Mouse (Mus musculus) heart, postnatal 36 days (tissue): ENCODE data around the gene Npy2r. TPM values are rescaled to one million over a fixed set of nuclear protein-coding genes. Genes with fewer than 3 reads are reported as not detected.

Experiments used
- DNase-seq, 2 experiments: peaks; one replicate each; pipeline ENCODE4 v3.0.0; 2021 to 2022
- intact Hi-C: fragments of 180-260 bp; cut with DNase I; formaldehyde crosslinking; loops from one replicate; pipeline ENCODE4 v1.15.1; 2025
- total RNA-seq, 2 experiments: library from RNA; stranded (reverse); gene quantifications; 2 replicates each; pipeline ENCODE4 v1.2.3; 2021

The Npy2r gene
- not detected for total RNA-seq

- intact Hi-C loops = no loop called here
- no peak for DNase-seq
Observed at GRCm38 (mm10) chr3:82547908-82548721, at the start of gene Npy2r. Gene Npy2r (minus strand): TSS chr3:82548084.

GRCm38 (mm10) chr3:82557786-82558185 lies 9.9 kb upstream of the Npy2r start:
- intact Hi-C loops = no loop called here

GRCm38 (mm10) chr3:82556311-82556828 lies 8.5 kb upstream of the Npy2r start:
- intact Hi-C loops = no loop called here
- no peak for DNase-seq

More at GRCm38 (mm10) chr3:82557786-82558185, 9.9 kb upstream of the Npy2r start:
- no peak for DNase-seq

GRCm38 (mm10) chr3:82549932-82550331 lies 2.0 kb upstream of the Npy2r start:
- intact Hi-C loops = no loop called here

GRCm38 (mm10) chr3:82548753-82549152 lies 869 bp upstream of the Npy2r start:
- no peak for DNase-seq
- intact Hi-C loops = no loop called here

More at GRCm38 (mm10) chr3:82549932-82550331, 2.0 kb upstream of the Npy2r start:
- no peak for DNase-seq

- intact Hi-C loops = no loop called here
- DNase-seq = no peak
Observed at GRCm38 (mm10) chr3:82541449-82541848, 6.4 kb downstream of the Npy2r start.

GRCm38 (mm10) chr3:82539951-82540350 lies 7.9 kb downstream of the Npy2r start:
- intact Hi-C loops = no loop called here
- DNase-seq = no peak

GRCm38 (mm10) chr3:82524792-82525191 lies 23.1 kb downstream of the Npy2r start:
- no peak for DNase-seq
- intact Hi-C loops = no loop called here

GRCm38 (mm10) chr3:82498006-82498405 lies 49.9 kb downstream of the Npy2r start:
- intact Hi-C loops = no loop called here
- no peak for DNase-seq

Other genes with a start within 250 kb of the Npy2r start
- 1 to 10 TPM; 1.8 to 2.1 TPM for gene Map9, start 190.0 kb downstream of the Npy2r start, total RNA-seq